ENCODE assay signal across 8 mouse cellular contexts in the genomic region with DNA sequence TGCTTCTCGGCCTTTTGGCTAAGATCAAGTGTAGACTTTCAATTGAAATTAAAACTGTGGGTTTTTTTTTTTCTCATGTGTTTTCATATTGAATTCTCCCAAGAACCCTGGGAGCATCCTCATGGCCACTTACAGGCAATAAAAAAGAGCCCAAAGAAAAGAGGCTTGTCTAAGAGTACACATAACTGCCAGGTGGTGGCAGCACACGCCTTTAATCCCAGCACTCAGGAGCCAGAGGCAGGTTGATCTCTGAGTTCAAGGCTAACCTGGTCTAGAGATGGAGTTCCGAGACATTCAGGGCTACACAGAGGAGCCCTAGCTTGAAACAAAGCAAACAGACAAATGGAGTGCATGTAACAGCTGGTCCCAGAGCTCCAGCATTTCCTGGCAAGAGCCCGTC. TPM values are rescaled to one million over a fixed set of nuclear protein-coding genes. Genes with fewer than 3 reads are reported as not detected.
DNase-seq lines count a peak whose midpoint lies in the region; ATAC-seq and TF ChIP-seq lines count a peak whose summit lies in the region.

No protein-coding gene starts in this region.

- no peak overlapping the region for H3K9ac ChIP-seq in hindbrain, postnatal 0 days (replicated peaks; ENCODE audit: low read length)
- H3K9ac ChIP-seq in hindbrain, embryonic 13.5 days = no peak overlapping the region
- H3K9ac ChIP-seq in hindbrain, embryonic 11.5 days (ENCODE audit: low read depth, low read length) = no peak overlapping the region

- peak; percentile 60 for TF ChIP-seq CTCF in hindbrain, postnatal 0 days (IDR thresholded peaks at IDR 0.05; ENCODE audit: low read depth)

- WGBS in hindbrain, postnatal 0 days = 64% methylated on average over 4 of the region's 4 CpGs
- 66% methylated on average over 4 of the region's 4 CpGs for WGBS in hindbrain, embryonic 13.5 days
- WGBS in embryonic facial prominence, embryonic 10.5 days = 59% methylated on average over 4 of the region's 4 CpGs
- WGBS in hindbrain, embryonic 11.5 days = 68% methylated on average over 4 of the region's 4 CpGs

- H3K27ac ChIP-seq in hindbrain, postnatal 0 days = no peak overlapping the region
- no peak overlapping the region for H3K27ac ChIP-seq in hindbrain, embryonic 13.5 days
- no peak overlapping the region for H3K27ac ChIP-seq in embryonic facial prominence, embryonic 10.5 days (replicated peaks)
- H3K27ac ChIP-seq in hindbrain, embryonic 11.5 days (ENCODE audit: low read depth, low read length) = no peak overlapping the region

- DNase-seq in hindbrain, postnatal 0 days (ENCODE audit: low spot score) = peak; percentile 37
- DNase-seq in A20 (ENCODE audit: low read depth, low spot score) = peak; percentile 33
- DNase-seq in ES-CJ7 (ENCODE audit: low read depth, low spot score) = peak; percentile 58
- peak; percentile 28 to 64 for DNase-seq in kidney, postnatal 36 days
- no peak for DNase-seq in right cerebral cortex, adult 2 months (ENCODE audit: low spot score in 2 of 2)
- no peak for DNase-seq in embryonic facial prominence, embryonic 10.5 days (ENCODE audit: low spot score)
- no peak for DNase-seq in hindbrain, embryonic 11.5 days (ENCODE audit: low spot score)

- no peak overlapping the region for H3K4me3 ChIP-seq in hindbrain, postnatal 0 days (ENCODE audit: low read length)
- no peak overlapping the region for H3K4me3 ChIP-seq in hindbrain, embryonic 13.5 days
- H3K4me3 ChIP-seq in embryonic facial prominence, embryonic 10.5 days = no peak overlapping the region
- no peak overlapping the region for H3K4me3 ChIP-seq in hindbrain, embryonic 11.5 days (ENCODE audit: low read depth, low read length)

- no peaks in the 10 kb centered on the region for H3K9me3 ChIP-seq in hindbrain, postnatal 0 days (ENCODE audit: low read length)
- no peaks in the 10 kb centered on the region for H3K9me3 ChIP-seq in hindbrain, embryonic 13.5 days
- H3K9me3 ChIP-seq in embryonic facial prominence, embryonic 10.5 days = no peaks in the 10 kb centered on the region
- H3K9me3 ChIP-seq in hindbrain, embryonic 11.5 days (ENCODE audit: control insufficient read depth, low read length) = no peaks in the 10 kb centered on the region

- H3K4me2 ChIP-seq in hindbrain, postnatal 0 days (ENCODE audit: low read depth, low read length) = no peak overlapping the region
- no peak overlapping the region for H3K4me2 ChIP-seq in hindbrain, embryonic 13.5 days
- no peak overlapping the region for H3K4me2 ChIP-seq in hindbrain, embryonic 11.5 days (replicated peaks; ENCODE audit: low read depth, low read length)

- ATAC-seq in hindbrain, postnatal 0 days = no peak
- ATAC-seq in hindbrain, embryonic 13.5 days (ENCODE audit: low FRiP score) = no peak
- ATAC-seq in hindbrain, embryonic 11.5 days (ENCODE audit: low FRiP score) = no peak

- no peaks in the 10 kb centered on the region for H3K4me1 ChIP-seq in hindbrain, postnatal 0 days (ENCODE audit: insufficient read depth, low read length)
- no peaks in the 10 kb centered on the region for H3K4me1 ChIP-seq in hindbrain, embryonic 13.5 days (replicated peaks)
- H3K4me1 ChIP-seq in embryonic facial prominence, embryonic 10.5 days = no peaks in the 10 kb centered on the region
- H3K4me1 ChIP-seq in hindbrain, embryonic 11.5 days (replicated peaks; ENCODE audit: control insufficient read depth, insufficient read depth, low read length) = no peaks in the 10 kb centered on the region

- no peaks in the 10 kb centered on the region for H3K27me3 ChIP-seq in hindbrain, postnatal 0 days (ENCODE audit: insufficient read depth, low read length)
- no peaks in the 10 kb centered on the region for H3K27me3 ChIP-seq in hindbrain, embryonic 13.5 days
- H3K27me3 ChIP-seq in embryonic facial prominence, embryonic 10.5 days (replicated peaks; ENCODE audit: low read depth, poor library complexity, severe bottlenecking) = no peaks in the 10 kb centered on the region
- H3K27me3 ChIP-seq in hindbrain, embryonic 11.5 days (ENCODE audit: control insufficient read depth, insufficient read depth, low read length) = no peaks in the 10 kb centered on the region

- no peaks in the 10 kb centered on the region for H3K36me3 ChIP-seq in hindbrain, postnatal 0 days (ENCODE audit: insufficient read depth, low read length)
- H3K36me3 ChIP-seq in hindbrain, embryonic 13.5 days = no peaks in the 10 kb centered on the region
- no peaks in the 10 kb centered on the region for H3K36me3 ChIP-seq in embryonic facial prominence, embryonic 10.5 days (replicated peaks)
- H3K36me3 ChIP-seq in hindbrain, embryonic 11.5 days (ENCODE audit: control insufficient read depth, insufficient read depth, low read length) = no peaks in the 10 kb centered on the region

RNA-seq across cellular contexts. Expression of gene Dock3, which starts 14.5 kb away (rescaled TPM):
- total RNA-seq in hindbrain, postnatal 0 days (2014; rRNA removed) = 43.4 and 52.4 TPM in 2 replicates
- 21.6 and 23.9 TPM in 2 replicates for polyA plus RNA-seq in hindbrain, postnatal 0 days (2015; fragmentation: Nextera tagmentation; extraction: Ambion mirVana)
- 18.7 and 23.4 TPM in 2 replicates for polyA plus RNA-seq in hindbrain, embryonic 13.5 days (2015; fragmentation: Nextera tagmentation; extraction: Ambion mirVana)
- 1.3 and 1.7 TPM in 2 replicates for polyA plus RNA-seq in embryonic facial prominence, embryonic 10.5 days (2016; fragmentation: Nextera tagmentation; extraction: Ambion mirVana)
- 4.9 and 7.7 TPM in 2 replicates for polyA plus RNA-seq in hindbrain, embryonic 11.5 days (2014; fragmentation: Nextera tagmentation; extraction: Ambion mirVana)

RNA-seq across cellular contexts. Expression of gene Mapkapk3, which starts 43.5 kb away (rescaled TPM):
- 3.5 and 3.8 TPM in 2 replicates for total RNA-seq in hindbrain, postnatal 0 days (2014; rRNA removed)
- 2.6 and 3.0 TPM in 2 replicates for polyA plus RNA-seq in hindbrain, postnatal 0 days (2015; fragmentation: Nextera tagmentation; extraction: Ambion mirVana)
- polyA plus RNA-seq in hindbrain, embryonic 13.5 days (2015; fragmentation: Nextera tagmentation; extraction: Ambion mirVana) = 2.8 and 3.7 TPM in 2 replicates
- 4.9 and 5.1 TPM in 2 replicates for polyA plus RNA-seq in embryonic facial prominence, embryonic 10.5 days (2016; fragmentation: Nextera tagmentation; extraction: Ambion mirVana)
- polyA plus RNA-seq in hindbrain, embryonic 11.5 days (2014; fragmentation: Nextera tagmentation; extraction: Ambion mirVana) = 2.6 and 3.4 TPM in 2 replicates

RNA-seq across cellular contexts. Expression of gene Cish, which starts 49.7 kb away (rescaled TPM):
- total RNA-seq in hindbrain, postnatal 0 days (2014; rRNA removed) = 2.8 and 5.3 TPM in 2 replicates
- polyA plus RNA-seq in hindbrain, postnatal 0 days (2015; fragmentation: Nextera tagmentation; extraction: Ambion mirVana) = 8.6 and 8.8 TPM in 2 replicates
- 8.4 and 9.6 TPM in 2 replicates for polyA plus RNA-seq in hindbrain, embryonic 13.5 days (2015; fragmentation: Nextera tagmentation; extraction: Ambion mirVana)
- polyA plus RNA-seq in embryonic facial prominence, embryonic 10.5 days (2016; fragmentation: Nextera tagmentation; extraction: Ambion mirVana) = 6.7 and 7.2 TPM in 2 replicates
- 2.8 and 6.5 TPM in 2 replicates for polyA plus RNA-seq in hindbrain, embryonic 11.5 days (2014; fragmentation: Nextera tagmentation; extraction: Ambion mirVana)

Comparison
In these comparisons a context has a peak if more than half of its experiments do, and no peak if none do; other contexts are left out.
1. DNase-seq: peak in hindbrain, postnatal 0 days (single experiment), A20 (single experiment), ES-CJ7 (single experiment) and kidney, postnatal 36 days (2 of 2); none in right cerebral cortex, adult 2 months (0 of 2), embryonic facial prominence, embryonic 10.5 days (single experiment) and hindbrain, embryonic 11.5 days (single experiment).